Mouse (Mus musculus) neutrophil, adult 83 days (primary cell): ENCODE measurements around the gene Tceal5. TPM values are rescaled to one million over a fixed set of nuclear protein-coding genes. Genes with fewer than 3 reads are reported as not detected.

Experiments
- total RNA-seq, 2 experiments: library from RNA; stranded (reverse); gene quantifications; one replicate each; pipeline ENCODE4 v1.2.4; 2023

The Tceal5 gene
- total RNA-seq = not detected

GRCm38 (mm10) chrX:136203664-136204066 lies at the start of gene Tceal5:
Gene Tceal5, minus strand, starts transcription at chrX:136203876.

DNA sequence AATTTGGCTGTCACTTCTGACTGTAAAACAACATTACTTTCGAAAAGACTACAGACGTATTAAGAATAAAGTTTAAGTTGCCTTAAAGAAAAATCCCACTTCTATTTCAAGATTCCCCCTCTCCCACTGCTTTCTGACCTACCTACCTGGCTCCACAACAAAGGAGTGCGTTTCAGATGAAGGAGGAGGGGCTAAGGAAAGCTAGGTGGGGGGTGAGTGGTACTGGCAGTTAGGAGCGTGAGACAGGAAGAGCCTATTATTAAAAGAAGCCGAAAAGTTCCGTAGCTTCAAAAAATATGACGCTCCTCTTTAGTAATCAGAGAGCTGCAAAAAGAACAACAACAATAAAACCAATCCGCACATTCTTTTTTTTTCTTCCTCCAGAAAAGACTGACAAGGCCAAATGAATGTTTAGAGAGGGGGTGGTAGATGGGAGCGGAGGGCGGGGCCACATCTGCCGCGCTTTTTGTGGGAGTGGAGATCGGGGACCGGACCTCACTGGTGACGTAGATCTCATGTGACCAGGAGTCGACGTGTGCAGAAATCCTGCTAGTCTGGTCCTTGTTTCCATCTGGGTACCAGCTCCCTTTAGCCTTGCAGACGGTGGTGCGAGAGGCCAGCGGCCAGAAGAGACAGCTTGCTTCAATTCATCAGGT lies 41.0 kb upstream of the Tceal5 start, which contains the start of gene Tceal9:
Gene Tceal9 (plus strand): TSS at position 506 of the 656 bp plus-strand sequence.

GRCm38 (mm10) chrX:136214729-136215677 lies 11.3 kb upstream of the Tceal5 start, which contains the start of the genes Tceal7 and Bex1:
Gene Tceal7, plus strand, starts transcription at chrX:136214779.
Gene Bex1, minus strand, starts transcription at chrX:136215513.

GRCm38 (mm10) chrX:136172118-136172551 lies 31.5 kb downstream of the Tceal5 start, which contains the start of gene Tceal8:
Gene Tceal8, minus strand, starts transcription at chrX:136172342.

Other genes starting within 250 kb of the Tceal5 start
- not detected for gene Arxes2, start 210.1 kb downstream of the Tceal5 start, total RNA-seq
- gene Arxes1, start 170.5 kb downstream of the Tceal5 start, total RNA-seq = not detected
- not detected for gene Bex2, start 135.6 kb downstream of the Tceal5 start, total RNA-seq
- gene Nxf3, start 118.6 kb downstream of the Tceal5 start, total RNA-seq = not detected
- gene Bex4, start 64.9 kb downstream of the Tceal5 start, total RNA-seq = 1 to 10 TPM; 1.1 to 3.6 TPM
- gene Tceal8, start 31.5 kb downstream of the Tceal5 start, total RNA-seq = 10 to 100 TPM in 1 of 2 experiments, 1 to 10 TPM in 1; 7.8 to 11.6 TPM
- gene Tceal7, start 10.9 kb upstream of the Tceal5 start, total RNA-seq = not detected
- gene Bex1, start 11.6 kb upstream of the Tceal5 start, total RNA-seq = under 1 TPM in 1 of 2 experiments, not detected in 1; 0.57 TPM
- gene Tceal9, start 41.2 kb upstream of the Tceal5 start, total RNA-seq = 10 to 100 TPM; 27.2 to 30.7 TPM
- gene Bex3, start 66.4 kb upstream of the Tceal5 start, total RNA-seq = 10 to 100 TPM; 32.4 to 43.3 TPM